Mouse (Mus musculus) hindbrain, embryonic 13.5 days (tissue): ENCODE results near the gene Evl. TPM values are rescaled to one million over a fixed set of nuclear protein-coding genes. Genes with fewer than 3 reads are reported as not detected.
A peak's percentile ranks its signal among the peaks of the same experiment; 100 is the strongest.

Experiments
- ATAC-seq: fragments of 200-750 bp; cut with Nextera tagmentation; 2 replicates; pipeline ENCODE4 v1.8.0; 2017; ENCODE audit warnings: moderate TSS enrichment; ENCODE audit not compliant: low FRiP score
- H3K27ac ChIP-seq: fragments of 300-500 bp; sonication (generic); 2 replicates; pipeline ENCODE4 v1.5.1; 2015; ENCODE audit warnings: inconsistent platforms, mild to moderate bottlenecking, moderate library complexity
- H3K27me3 ChIP-seq: fragments of 300-500 bp; sonication (generic); 2 replicates; pipeline ENCODE4 v1.6.1; 2015; ENCODE audit warnings: mild to moderate bottlenecking, inconsistent platforms
- H3K36me3 ChIP-seq: fragments of 300-500 bp; sonication (generic); 2 replicates; pipeline ENCODE4 v1.6.1; 2015; ENCODE audit warnings: mild to moderate bottlenecking, inconsistent platforms
- H3K4me1 ChIP-seq: fragments of 300-500 bp; sonication (generic); replicated peaks from 2 replicates; pipeline ENCODE4 v1.6.1; 2015; ENCODE audit warnings: inconsistent platforms
- H3K4me2 ChIP-seq: fragments of 300-500 bp; sonication (generic); 2 replicates; pipeline ENCODE4 v1.6.1; 2015; ENCODE audit warnings: inconsistent platforms, mild to moderate bottlenecking, moderate library complexity
- H3K4me3 ChIP-seq: fragments of 300-500 bp; sonication (generic); 2 replicates; pipeline ENCODE4 v1.5.1; 2015; ENCODE audit warnings: mild to moderate bottlenecking, inconsistent platforms
- H3K9ac ChIP-seq: fragments of 300-500 bp; sonication (generic); 2 replicates; pipeline ENCODE4 v1.6.1; 2015; ENCODE audit warnings: mild to moderate bottlenecking, inconsistent platforms
- H3K9me3 ChIP-seq: fragments of 300-500 bp; sonication (generic); 2 replicates; pipeline ENCODE4 v1.6.1; 2016; ENCODE audit warnings: inconsistent platforms
- WGBS: fragments of 180-500 bp; shearing (Covaris S2); methylation state at CpG from one replicate; pipeline ENCODE4 v1.1.7; 2015; 5-methylcytosine and 5-hydroxymethylcytosine counted together
- polyA plus RNA-seq: library from polyadenylated mRNA; unstranded; fragments of >200 nt; fragmentation: Nextera tagmentation; extraction: Ambion mirVana; gene quantifications from 2 replicates; pipeline ENCODE4 v1.2.1, GENCODE M21; 2015

Gene Evl
- polyA plus RNA-seq, 1 experiment from 2014 or later, result 206 TPM

DNA sequence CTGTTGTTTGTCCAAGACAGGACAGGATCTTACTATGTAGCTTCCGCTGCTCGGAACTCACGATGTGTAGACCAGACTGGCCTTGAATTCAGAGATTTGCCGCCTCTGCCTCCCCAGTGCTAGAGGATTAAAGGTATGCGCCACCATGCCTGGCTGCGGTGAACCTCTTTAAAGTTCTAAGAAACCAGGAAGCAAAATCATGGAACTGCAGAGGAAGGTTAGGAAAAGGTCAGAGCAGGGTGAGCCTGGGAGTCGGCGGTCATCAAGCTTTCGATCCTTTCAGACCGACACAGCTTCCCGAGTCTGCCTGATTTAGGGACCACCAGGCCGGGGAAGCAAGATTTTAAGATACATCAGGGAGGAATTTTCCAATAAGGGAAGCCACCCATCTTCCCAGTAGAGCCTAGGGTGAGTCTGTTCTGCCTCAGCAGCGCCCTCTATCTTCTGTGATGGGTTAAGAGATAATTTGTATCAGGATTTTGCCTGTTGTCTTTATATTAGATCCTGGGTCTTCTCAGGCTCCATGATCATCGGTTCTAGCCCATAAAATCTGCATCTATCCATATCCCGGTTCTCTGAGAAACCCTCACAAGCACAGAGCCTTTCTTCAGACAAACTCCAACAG lies 7.2 kb upstream of the Evl start:
- no peaks in the 10 kb centered on the region for H3K27me3 ChIP-seq
- no peak overlapping the region for H3K9ac ChIP-seq
- WGBS, result 74% methylated on average over 15 of the region's 15 CpGs
- ATAC-seq, result no peak
- H3K4me3 ChIP-seq, result no peak overlapping the region
- H3K4me2 ChIP-seq, result no peak overlapping the region
- H3K4me1 ChIP-seq, result peaks cover 10% of the 10 kb centered on the region
- H3K36me3 ChIP-seq, result no peaks in the 10 kb centered on the region
- 0 out of 2 replicates have a peak overlapping the region, but pooled peaks have one; percentile 35 for H3K27ac ChIP-seq
- H3K9me3 ChIP-seq, result no peaks in the 10 kb centered on the region

DNA sequence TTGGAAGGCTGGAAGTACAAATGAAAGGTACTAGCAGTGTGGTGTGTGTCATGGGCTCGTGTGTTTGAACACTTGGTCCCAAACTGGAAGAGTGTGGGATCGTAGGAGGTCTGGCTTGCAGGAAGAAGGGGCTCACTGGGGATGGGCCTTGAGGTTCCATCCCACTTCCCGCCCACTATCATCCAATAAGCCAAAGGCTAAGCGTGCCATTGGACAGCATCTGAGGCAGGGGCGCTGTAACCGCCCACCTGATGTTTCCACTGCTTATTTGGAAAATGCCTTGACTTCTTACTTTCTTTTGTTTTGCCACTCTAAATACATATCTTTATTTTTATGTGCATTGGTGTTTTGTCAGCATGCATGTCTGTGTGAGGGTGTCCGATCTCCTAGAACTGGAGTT lies 2.8 kb upstream of the Evl start:
- Histone ChIP-seq H3K4me2 (no peak overlapping the region), H3K27ac (no peak overlapping the region), H3K27me3 (no peaks in the 10 kb centered on the region), H3K9me3 (no peaks in the 10 kb centered on the region), H3K36me3 (no peaks in the 10 kb centered on the region), H3K9ac (no peak overlapping the region), H3K4me3 (no peak overlapping the region), H3K4me1 (peaks cover 32% of the 10 kb centered on the region)
- WGBS, result 81% methylated on average over 7 of the region's 7 CpGs
- no peak for ATAC-seq

DNA sequence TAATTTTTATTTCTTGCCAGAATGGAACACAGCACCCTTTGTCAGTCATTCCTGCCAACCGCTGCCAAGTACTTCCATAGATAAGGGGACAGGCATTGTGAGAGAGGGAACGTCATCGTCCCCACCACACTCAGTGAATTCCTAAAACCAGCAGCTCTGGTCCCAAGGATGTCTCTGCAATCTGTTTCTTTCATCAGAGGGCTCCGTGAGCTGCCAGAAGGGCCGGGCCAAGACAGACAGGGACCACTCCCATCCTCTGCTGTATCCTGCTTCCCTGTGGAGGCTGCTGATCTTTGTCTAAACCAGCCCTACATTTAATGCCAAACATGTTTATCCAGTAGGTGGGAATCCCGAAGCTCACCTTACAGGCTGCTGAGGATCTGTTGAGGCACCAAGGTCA lies 1.4 kb upstream of the Evl start:
- Histone ChIP-seq H3K9me3 (no peaks in the 10 kb centered on the region), H3K27ac (no peak overlapping the region), H3K9ac (no peak overlapping the region), H3K27me3 (no peaks in the 10 kb centered on the region), H3K4me3 (no peak overlapping the region), H3K36me3 (no peaks in the 10 kb centered on the region), H3K4me1 (peaks cover 38% of the 10 kb centered on the region), H3K4me2 (no peak overlapping the region)
- ATAC-seq, result no peak
- 47% methylated on average over 6 of the region's 6 CpGs for WGBS

DNA sequence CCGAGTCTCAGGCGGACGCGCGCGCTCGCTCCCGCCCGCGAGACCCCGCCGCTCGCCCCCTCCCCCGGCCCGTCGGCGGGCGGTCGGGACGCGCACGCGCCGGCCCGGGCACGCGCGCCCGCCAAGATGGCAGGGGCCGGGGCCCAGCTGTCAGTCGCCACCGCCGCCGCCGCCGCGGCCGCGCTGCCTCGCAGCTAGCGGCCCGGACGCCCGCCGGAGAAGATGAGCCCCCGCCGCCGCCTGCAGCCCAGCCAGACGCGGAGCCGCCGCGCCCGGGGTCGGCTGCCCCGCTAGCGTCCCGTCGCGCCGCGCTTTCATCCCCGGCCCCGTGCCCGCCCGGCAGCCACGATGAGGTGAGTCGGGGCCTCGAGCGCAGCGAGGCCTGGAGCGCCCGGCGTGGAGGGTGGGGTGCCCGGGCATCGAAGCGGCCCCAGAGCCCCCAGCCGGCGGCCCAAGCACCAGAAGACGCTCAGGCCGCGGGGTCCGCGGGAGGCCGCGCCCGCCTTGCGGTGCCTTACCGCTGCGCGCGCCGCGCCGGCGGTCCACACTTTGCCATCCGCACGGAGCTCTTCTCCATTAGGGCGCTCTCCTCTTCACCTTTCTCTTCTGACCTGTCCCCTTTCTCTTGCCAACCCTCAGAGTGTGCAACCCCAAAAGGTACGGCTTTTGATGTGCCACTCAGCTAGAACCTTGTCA lies 489 bp downstream of the Evl start:
- Histone ChIP-seq H3K4me2 (peak overlapping the region; percentile 78), H3K27ac (peak overlapping the region; percentile 96), H3K27me3 (no peaks in the 10 kb centered on the region), H3K4me1 (peaks cover 55% of the 10 kb centered on the region), H3K36me3 (no peaks in the 10 kb centered on the region), H3K9ac (peak overlapping the region; percentile 99), H3K9me3 (no peaks in the 10 kb centered on the region), H3K4me3 (peak overlapping the region; percentile 94)
- ATAC-seq, result peak; percentile 66
- under 1% methylated on average over 55 of the region's 100 CpGs for WGBS

DNA sequence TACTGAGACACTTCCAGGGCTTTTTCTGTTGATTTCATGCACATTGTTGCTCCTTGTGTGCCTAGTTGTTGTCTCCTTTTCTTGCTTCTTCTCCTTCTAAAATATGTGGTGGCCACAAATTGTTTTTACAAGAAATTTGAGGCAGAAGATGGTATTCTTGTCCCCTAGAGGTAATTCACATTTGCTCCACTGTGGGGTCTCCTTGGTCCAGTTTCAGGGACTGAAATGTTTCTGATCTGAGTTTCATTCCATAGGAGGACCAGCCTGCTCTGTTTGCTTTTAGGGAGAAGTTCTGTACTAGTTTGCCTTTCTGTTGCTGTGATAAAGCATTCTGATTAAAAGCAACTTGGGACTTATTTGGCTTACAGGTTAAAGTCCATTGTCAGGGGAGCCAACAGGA lies 3.7 kb downstream of the Evl start:
- no peak overlapping the region for H3K9ac ChIP-seq
- no peak for ATAC-seq
- no peak overlapping the region for H3K27ac ChIP-seq
- H3K4me2 ChIP-seq, result peak overlapping the region; percentile 43
- H3K36me3 ChIP-seq, result no peaks in the 10 kb centered on the region
- peaks cover 66% of the 10 kb centered on the region for H3K4me1 ChIP-seq
- no peaks in the 10 kb centered on the region for H3K9me3 ChIP-seq
- H3K27me3 ChIP-seq, result no peaks in the 10 kb centered on the region
- 0 out of 2 replicates have a peak overlapping the region, but pooled peaks have one; percentile 11 for H3K4me3 ChIP-seq

DNA sequence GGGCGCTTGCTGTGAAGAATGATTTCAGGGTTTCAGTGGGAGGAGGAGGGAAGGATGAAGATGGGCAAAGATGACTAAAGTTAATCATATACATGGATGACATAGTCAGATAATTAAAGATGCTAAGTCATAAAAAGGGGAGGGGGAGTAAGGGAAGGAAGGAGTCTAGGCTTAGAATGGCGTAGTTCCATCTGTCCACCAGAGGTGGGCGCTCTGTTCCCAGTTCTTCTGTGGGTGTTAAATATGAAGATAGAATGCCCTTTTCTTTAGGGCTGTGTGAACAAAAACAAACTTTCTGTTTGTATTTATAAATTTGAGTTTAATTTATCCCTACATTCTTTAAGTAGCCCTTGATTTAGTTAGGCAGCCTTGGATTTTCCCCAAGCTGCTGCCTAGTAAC lies 8.7 kb downstream of the Evl start:
- Histone ChIP-seq H3K36me3 (no peaks in the 10 kb centered on the region), H3K27ac (no peak overlapping the region), H3K9ac (no peak overlapping the region), H3K27me3 (no peaks in the 10 kb centered on the region), H3K4me3 (no peak overlapping the region), H3K4me1 (peaks cover 60% of the 10 kb centered on the region), H3K9me3 (no peaks in the 10 kb centered on the region), H3K4me2 (no peak overlapping the region)
- no peak for ATAC-seq
- WGBS, result 84% methylated on average over 3 of the region's 3 CpGs

DNA sequence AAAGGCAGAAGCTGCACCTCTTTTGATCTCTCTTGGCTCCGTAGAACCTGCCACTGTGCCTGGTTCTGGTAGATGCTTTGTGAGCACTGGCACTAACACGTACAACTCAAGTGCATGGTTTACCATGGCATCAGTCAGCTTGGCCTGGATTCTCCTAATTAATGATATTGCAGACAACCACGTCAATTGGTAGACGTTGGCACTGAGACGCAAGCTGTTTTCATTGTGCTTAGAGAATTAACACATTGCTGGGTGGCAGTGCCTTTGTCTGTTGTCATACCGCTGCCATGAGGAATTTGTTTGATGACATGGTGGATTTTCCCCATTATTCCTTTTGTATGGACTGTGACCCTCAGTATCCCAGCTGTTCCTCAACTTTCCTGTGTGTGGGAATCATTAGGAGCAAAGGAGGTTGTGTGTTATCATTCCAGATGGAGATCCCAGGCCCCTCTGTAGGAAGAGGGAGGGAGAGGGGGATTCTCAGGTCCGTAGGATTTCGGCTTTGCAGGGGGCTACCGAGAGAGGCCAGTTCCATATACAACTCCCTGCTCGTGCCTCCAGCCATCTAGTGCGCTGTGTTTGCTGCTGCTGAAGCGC lies 10.5 kb downstream of the Evl start:
- Histone ChIP-seq H3K9me3 (no peaks in the 10 kb centered on the region), H3K9ac (peak overlapping the region; percentile 59), H3K4me1 (peaks cover 45% of the 10 kb centered on the region), H3K4me2 (peak overlapping the region; percentile 40), H3K27ac (peak overlapping the region; percentile 81), H3K36me3 (no peaks in the 10 kb centered on the region), H3K27me3 (no peaks in the 10 kb centered on the region), H3K4me3 (0 out of 2 replicates have a peak overlapping the region, but pooled peaks have one; percentile 9)
- ATAC-seq, result peak; percentile 63
- WGBS, result 24% methylated on average over 12 of the region's 12 CpGs

DNA sequence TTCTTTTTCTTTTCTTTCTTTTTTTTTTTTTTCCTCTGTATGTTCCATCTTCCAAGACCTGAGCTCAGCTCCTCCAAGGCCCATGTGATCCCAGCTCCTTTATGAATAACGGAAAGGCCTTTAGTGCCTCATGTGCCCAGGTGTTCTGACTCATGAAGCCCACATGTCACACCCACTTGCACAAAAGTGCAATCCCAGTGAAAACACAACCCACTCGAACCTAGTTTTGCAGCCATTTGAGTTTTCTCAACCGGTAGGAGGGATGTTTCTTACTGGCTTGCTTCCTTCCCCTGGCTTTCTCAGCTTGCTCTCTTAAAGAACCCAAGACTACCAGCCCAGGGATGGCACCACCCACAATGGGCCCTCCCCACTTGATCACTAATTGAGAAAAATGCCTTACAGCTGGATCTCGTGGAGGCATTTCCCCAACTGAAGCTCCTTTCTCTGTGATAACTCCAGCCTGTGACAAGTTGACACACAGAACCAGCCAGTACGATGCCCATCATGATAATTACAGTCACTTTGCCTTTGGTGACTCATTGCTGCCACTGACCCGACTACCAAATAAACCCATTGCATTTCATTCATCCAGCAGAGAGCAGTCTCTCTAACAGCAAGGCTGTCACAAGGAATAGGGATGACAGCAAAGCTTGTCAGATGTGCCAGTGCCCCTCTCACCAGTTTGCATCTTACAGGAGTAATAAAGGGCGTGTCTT lies 24.8 kb downstream of the Evl start:
- peaks cover 10% of the 10 kb centered on the region for H3K36me3 ChIP-seq
- H3K9me3 ChIP-seq, result no peaks in the 10 kb centered on the region
- H3K4me3 ChIP-seq, result no peak overlapping the region
- 85% methylated on average over 7 of the region's 7 CpGs for WGBS
- H3K27ac ChIP-seq, result no peak overlapping the region
- no peak for ATAC-seq
- H3K4me2 ChIP-seq, result no peak overlapping the region
- H3K4me1 ChIP-seq, result peaks cover 10% of the 10 kb centered on the region
- H3K27me3 ChIP-seq, result no peaks in the 10 kb centered on the region
- no peak overlapping the region for H3K9ac ChIP-seq

DNA sequence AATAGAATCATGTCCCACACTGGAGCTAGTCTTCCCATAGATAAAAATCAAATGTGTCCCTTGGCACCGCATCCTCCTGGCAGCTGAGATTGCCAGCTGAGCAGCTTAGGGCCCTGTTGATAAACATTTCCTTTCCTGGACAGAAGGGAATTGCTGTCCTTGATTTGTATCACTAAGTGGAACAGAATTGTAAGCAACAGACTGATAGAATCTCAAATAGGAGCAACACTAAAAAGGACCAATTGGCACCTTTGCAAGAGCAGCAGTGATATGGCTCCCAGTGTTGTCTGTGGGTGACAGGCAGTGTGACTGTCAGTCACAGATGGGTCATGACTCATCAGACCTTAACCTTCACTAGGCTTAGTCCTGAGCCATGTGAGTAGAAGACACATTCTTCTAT lies 29.3 kb downstream of the Evl start:
- no peak for ATAC-seq
- Histone ChIP-seq H3K9ac (no peak overlapping the region), H3K4me1 (peaks cover 10% of the 10 kb centered on the region), H3K27ac (0 out of 2 replicates have a peak overlapping the region, but pooled peaks have one; percentile 8), H3K4me2 (no peak overlapping the region), H3K36me3 (peaks cover 9% of the 10 kb centered on the region; the same call in 1 of the 2 replicates), H3K27me3 (no peaks in the 10 kb centered on the region), H3K9me3 (no peaks in the 10 kb centered on the region), H3K4me3 (no peak overlapping the region)
- 86% methylated on average over 1 of the region's 1 CpGs for whole genome bisulfite sequencing

DNA sequence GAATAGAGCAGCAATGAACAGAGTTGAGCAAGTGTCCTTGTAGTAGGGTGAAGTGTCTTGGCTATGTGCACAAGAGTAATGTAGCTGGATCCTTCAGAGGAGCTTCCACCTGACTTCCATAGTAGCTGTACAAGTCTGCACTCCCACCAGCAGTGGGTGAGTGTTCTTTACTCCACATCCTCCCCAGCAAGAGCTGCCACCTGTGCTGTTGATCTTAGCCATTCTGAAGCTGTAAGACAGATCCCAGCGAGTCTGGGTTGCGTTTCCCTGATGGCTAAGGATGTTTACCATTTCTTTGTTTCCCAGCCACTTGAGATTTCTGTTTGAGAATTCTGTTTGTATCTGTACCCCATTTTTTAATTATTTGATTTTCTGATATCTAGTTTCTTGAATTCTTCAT lies 35.6 kb downstream of the Evl start:
- no peaks in the 10 kb centered on the region for H3K27me3 ChIP-seq
- 90% methylated on average over 2 of the region's 2 CpGs for WGBS
- no peak overlapping the region for H3K4me2 ChIP-seq
- 0 out of 2 replicates have a peak, but pooled peaks cover 5% of the 10 kb centered on the region for H3K4me1 ChIP-seq
- peaks cover 3% of the 10 kb centered on the region; the same call in 1 of the 2 replicates for H3K36me3 ChIP-seq
- ATAC-seq, result no peak
- no peak overlapping the region for H3K27ac ChIP-seq
- H3K4me3 ChIP-seq, result no peak overlapping the region
- H3K9me3 ChIP-seq, result no peaks in the 10 kb centered on the region
- no peak overlapping the region for H3K9ac ChIP-seq

DNA sequence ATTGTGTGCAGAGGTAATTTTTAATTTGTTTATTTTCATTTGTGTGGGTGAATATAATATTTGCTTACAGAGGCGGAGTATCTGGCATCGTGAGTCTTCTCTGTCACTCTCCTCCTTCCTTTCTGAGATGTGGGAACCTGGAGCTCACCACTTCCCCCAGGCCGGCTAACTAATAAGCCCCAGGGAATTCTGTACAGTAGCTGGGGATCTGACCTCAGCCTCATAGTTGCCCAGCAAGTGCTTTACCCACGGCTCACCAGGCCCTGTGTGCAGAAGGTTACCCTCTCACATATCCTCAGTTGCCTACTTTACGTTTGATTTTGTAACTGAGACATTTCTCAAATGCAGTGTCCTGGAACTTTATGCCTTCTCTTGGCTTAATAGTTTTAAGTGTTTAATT lies 37.1 kb downstream of the Evl start:
- Histone ChIP-seq H3K9me3 (no peaks in the 10 kb centered on the region), H3K27me3 (no peaks in the 10 kb centered on the region), H3K4me3 (no peak overlapping the region), H3K4me2 (no peak overlapping the region), H3K4me1 (0 out of 2 replicates have a peak, but pooled peaks cover 5% of the 10 kb centered on the region), H3K27ac (no peak overlapping the region), H3K36me3 (peaks cover 3% of the 10 kb centered on the region; the same call in 1 of the 2 replicates), H3K9ac (no peak overlapping the region)
- no peak for ATAC-seq
- 67% methylated on average over 5 of the region's 5 CpGs for WGBS

DNA sequence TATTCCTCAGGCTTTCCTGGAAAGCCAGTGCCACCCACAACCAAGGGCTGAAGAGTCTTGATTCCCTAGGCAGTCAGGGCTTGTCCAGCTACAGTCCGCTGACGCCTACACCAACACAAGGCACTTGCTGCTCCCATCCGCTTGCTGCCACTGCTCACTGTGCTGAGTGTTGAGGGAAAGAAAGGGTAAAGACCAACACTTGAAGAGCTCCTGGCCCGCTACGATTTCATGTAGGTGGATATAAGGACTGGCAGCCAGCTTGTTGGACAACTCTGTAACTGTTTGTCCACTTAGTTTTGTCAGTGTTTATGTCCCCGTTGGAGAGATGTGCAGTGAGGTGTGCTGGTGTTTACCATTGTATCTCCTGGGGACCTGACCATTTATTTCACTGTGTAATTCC lies 38.3 kb downstream of the Evl start:
- ATAC-seq, result no peak
- H3K27me3 ChIP-seq, result no peaks in the 10 kb centered on the region
- 92% methylated on average over 6 of the region's 6 CpGs for WGBS
- H3K36me3 ChIP-seq, result 0 out of 2 replicates have a peak, but pooled peaks cover 3% of the 10 kb centered on the region
- H3K4me3 ChIP-seq, result no peak overlapping the region
- H3K27ac ChIP-seq, result no peak overlapping the region
- H3K9me3 ChIP-seq, result no peaks in the 10 kb centered on the region
- no peak overlapping the region for H3K9ac ChIP-seq
- no peak overlapping the region for H3K4me2 ChIP-seq
- H3K4me1 ChIP-seq, result 0 out of 2 replicates have a peak, but pooled peaks cover 5% of the 10 kb centered on the region
